Mouse (Mus musculus) myocyte (in vitro differentiated cells): ENCODE measurements around the gene Nhp2. TPM values are rescaled to one million over a fixed set of nuclear protein-coding genes. Genes with fewer than 3 reads are reported as not detected.

Experiments
- H3K27me3 ChIP-seq: one replicate; pipeline ENCODE4 v1.6.1; 2011; ENCODE audit not compliant: control insufficient read depth, insufficient read depth, insufficient read length
- H3K36me3 ChIP-seq: one replicate; pipeline ENCODE4 v1.6.1; 2011; ENCODE audit not compliant: control insufficient read depth, insufficient read depth
- H3K4me2 ChIP-seq: one replicate; pipeline ENCODE4 v1.6.1; 2011; ENCODE audit warnings: low read depth, control low read depth
- H3K4me3 ChIP-seq: one replicate; pipeline ENCODE4 v1.5.1; 2011; ENCODE audit warnings: mild to moderate bottlenecking, control low read depth, moderate library complexity
- H3K79me2 ChIP-seq: one replicate; pipeline ENCODE4 v1.6.1; 2011; ENCODE audit not compliant: control insufficient read depth, insufficient read depth
- H3ac ChIP-seq: one replicate; pipeline ENCODE4 v1.6.1; 2011; ENCODE audit not compliant: control insufficient read depth, insufficient read length
- CEBPB ChIP-seq: IDR thresholded peaks from 2 replicates; pipeline ENCODE4 v1.6.1; 2011; ENCODE audit warnings: mild to moderate bottlenecking, moderate library complexity; ENCODE audit not compliant: poor library complexity, insufficient read depth, severe bottlenecking
- E2F4 ChIP-seq: IDR thresholded peaks from one replicate; pipeline ENCODE4 v1.6.1; 2011; ENCODE audit warnings: mild to moderate bottlenecking, control low read depth, moderate library complexity; ENCODE audit not compliant: insufficient read depth
- MAX ChIP-seq: IDR thresholded peaks from one replicate; pipeline ENCODE4 v1.6.1; 2011; ENCODE audit warnings: low read depth, mild to moderate bottlenecking, control low read depth
- MYOD1 ChIP-seq, 3 experiments: IDR thresholded peaks; one replicate each; pipeline ENCODE4 v1.6.1; 2011; ENCODE audit warnings: control low read depth in 2 of 3, low read depth in 2 of 3, mild to moderate bottlenecking in 2 of 3, moderate library complexity in 1 of 3; ENCODE audit not compliant: insufficient read length in 2 of 3, control insufficient read depth in 1 of 3
- MYOG ChIP-seq, 3 experiments: IDR thresholded peaks; one replicate each; pipeline ENCODE4 v1.6.1; 2011; ENCODE audit warnings: control low read depth in 2 of 3, low read depth in 2 of 3, mild to moderate bottlenecking in 2 of 3; ENCODE audit not compliant: insufficient read length in 2 of 3, control insufficient read depth in 1 of 3, insufficient read depth in 1 of 3
- POLR2A ChIP-seq: IDR thresholded peaks from one replicate; pipeline ENCODE4 v1.6.1; 2011; ENCODE audit warnings: low read depth, mild to moderate bottlenecking, control low read depth, moderate library complexity; ENCODE audit not compliant: insufficient read length
- POLR2AphosphoS2 ChIP-seq: IDR thresholded peaks from one replicate; pipeline ENCODE4 v1.6.1; 2011; ENCODE audit warnings: low read depth, control low read depth; ENCODE audit not compliant: insufficient read length
- REST ChIP-seq: IDR thresholded peaks from one replicate; pipeline ENCODE4 v1.6.1; 2011; ENCODE audit warnings: mild to moderate bottlenecking, control low read depth, moderate library complexity; ENCODE audit not compliant: insufficient read depth, insufficient read length
- SRF ChIP-seq: IDR thresholded peaks from one replicate; pipeline ENCODE4 v1.6.1; 2011; ENCODE audit warnings: low read depth; ENCODE audit not compliant: control insufficient read depth, insufficient read length
- TCF12 ChIP-seq: IDR thresholded peaks from one replicate; pipeline ENCODE4 v1.6.1; 2011; ENCODE audit warnings: mild to moderate bottlenecking, control low read depth; ENCODE audit not compliant: poor library complexity, insufficient read depth, severe bottlenecking
- TCF3 ChIP-seq: IDR thresholded peaks from one replicate; pipeline ENCODE4 v1.6.1; 2011; ENCODE audit warnings: low read depth, control low read depth; ENCODE audit not compliant: insufficient read length
- USF1 ChIP-seq: IDR thresholded peaks from one replicate; pipeline ENCODE4 v1.6.1; 2011; ENCODE audit warnings: low read depth, mild to moderate bottlenecking, control low read depth, moderate library complexity
- polyA plus RNA-seq: library from polyadenylated mRNA; unstranded; fragments of >200 nt; fragmentation: generic; extraction: Trizol; gene quantifications from one replicate; pipeline ENCODE4 v1.2.1, GENCODE M21; 2012; ENCODE audit warnings: missing spikeins

The Nhp2 gene
- polyA plus RNA-seq, 1 experiment = 137 TPM

DNA sequence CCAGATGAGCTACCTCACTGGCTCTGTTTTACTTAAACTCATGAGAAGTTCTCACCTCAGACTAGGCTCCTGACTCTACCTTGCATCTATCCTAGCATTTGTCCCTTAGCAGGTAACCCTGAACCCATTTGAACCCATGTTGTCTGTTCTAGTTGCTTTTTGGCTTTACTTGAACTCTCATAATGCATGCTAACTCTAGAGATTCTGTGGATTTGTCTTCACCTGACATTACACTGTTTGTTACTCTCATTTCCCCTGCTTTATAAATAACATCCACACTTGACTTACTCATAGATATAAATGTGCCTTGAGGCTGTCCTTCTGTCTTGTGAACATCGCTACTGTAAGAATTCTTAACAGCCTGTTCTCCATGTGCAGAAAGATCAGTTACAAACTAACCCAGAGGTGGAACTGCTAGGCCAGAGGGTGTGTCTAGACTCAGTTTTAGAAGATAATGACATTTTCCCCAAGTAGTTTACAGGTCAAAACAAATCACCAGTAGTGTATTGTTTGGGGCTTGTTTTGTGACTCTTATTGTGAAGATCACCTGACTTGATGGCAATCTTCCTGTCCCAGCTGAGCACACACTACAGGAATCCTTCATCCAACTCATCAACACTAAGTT, 24.0 kb upstream of the Nhp2 start:
- Histone ChIP-seq H3K4me2 (no peak overlapping the region), H3ac (no peak overlapping the region), H3K27me3 (no peaks in the 10 kb centered on the region), H3K36me3 (peaks cover 88% of the 10 kb centered on the region), H3K79me2 (peaks cover 6% of the 10 kb centered on the region), H3K4me3 (no peak overlapping the region)
- no peak for TF ChIP-seq CEBPB
- no peak for TF ChIP-seq REST
- TF ChIP-seq POLR2AphosphoS2 = no peak
- TF ChIP-seq TCF3 = no peak
- no peak for TF ChIP-seq MAX
- TF ChIP-seq SRF = no peak
- no peak for TF ChIP-seq MYOD1 (IDR thresholded peaks at IDR 0.05; ENCODE audit: control insufficient read depth in 1 of 3, insufficient read length in 2 of 3, low read depth in 2 of 3)
- no peak for TF ChIP-seq E2F4
- TF ChIP-seq MYOG (IDR thresholded peaks at IDR 0.05; ENCODE audit: control insufficient read depth in 1 of 3, insufficient read depth in 1 of 3, insufficient read length in 2 of 3, low read depth in 2 of 3) = no peak
- TF ChIP-seq POLR2A = no peak
- TF ChIP-seq TCF12 = no peak

DNA sequence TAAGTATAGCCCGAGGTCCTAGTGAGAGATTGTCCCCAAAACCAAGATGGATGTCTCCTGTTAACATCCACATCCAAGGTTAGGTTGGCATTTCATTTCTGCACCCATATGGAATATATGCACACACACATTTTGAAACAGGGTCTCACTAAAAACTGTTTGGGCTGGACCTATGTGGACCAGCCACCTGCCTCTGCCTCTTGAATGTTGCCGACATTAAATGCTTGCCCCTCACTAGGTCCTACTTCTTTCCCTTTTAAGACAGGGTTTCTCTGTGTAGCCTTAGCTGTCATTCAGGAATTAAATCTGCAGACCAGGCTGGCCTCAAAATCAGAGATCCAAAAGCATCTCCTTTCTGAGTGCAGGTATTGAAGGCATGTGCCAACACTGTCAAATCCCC, 22.0 kb upstream of the Nhp2 start:
- Histone ChIP-seq H3K79me2 (peaks cover 20% of the 10 kb centered on the region), H3K4me3 (no peak overlapping the region), H3K4me2 (no peak overlapping the region), H3K36me3 (peaks cover 92% of the 10 kb centered on the region), H3ac (no peak overlapping the region), H3K27me3 (no peaks in the 10 kb centered on the region)
- TF ChIP-seq USF1 = no peak
- no peak for TF ChIP-seq POLR2AphosphoS2
- no peak for TF ChIP-seq POLR2A
- TF ChIP-seq TCF3 = no peak
- no peak for TF ChIP-seq MYOG (IDR thresholded peaks at IDR 0.05; ENCODE audit: control insufficient read depth in 1 of 3, insufficient read depth in 1 of 3, insufficient read length in 2 of 3, low read depth in 2 of 3)
- no peak for TF ChIP-seq SRF
- no peak for TF ChIP-seq MAX
- TF ChIP-seq CEBPB = no peak
- TF ChIP-seq REST = no peak
- TF ChIP-seq E2F4 = no peak
- no peak for TF ChIP-seq TCF12
- no peak for TF ChIP-seq MYOD1 (IDR thresholded peaks at IDR 0.05; ENCODE audit: control insufficient read depth in 1 of 3, insufficient read length in 2 of 3, low read depth in 2 of 3)

DNA sequence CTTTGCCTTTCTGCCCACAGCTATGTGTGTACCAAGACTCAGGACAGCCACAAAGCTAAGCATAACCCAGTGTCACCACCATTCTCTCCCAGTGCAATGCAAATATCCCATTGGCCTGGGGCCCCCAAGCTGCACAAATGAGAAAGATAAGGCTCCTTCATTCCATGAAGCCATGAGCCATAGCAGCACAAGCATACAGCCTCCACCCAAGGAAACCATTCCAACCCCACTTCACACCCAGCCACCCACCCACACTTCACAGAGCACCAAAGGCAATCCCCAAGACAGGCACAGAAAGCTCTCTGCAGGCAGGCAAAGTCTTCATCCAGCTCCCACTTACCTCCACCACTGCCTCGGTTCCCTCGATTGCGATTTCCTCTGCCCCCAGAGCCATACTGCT, 17.3 kb upstream of the Nhp2 start:
- Histone ChIP-seq H3K27me3 (no peaks in the 10 kb centered on the region), H3ac (no peak overlapping the region), H3K4me2 (no peak overlapping the region), H3K79me2 (peaks cover 58% of the 10 kb centered on the region), H3K36me3 (peaks cover 78% of the 10 kb centered on the region), H3K4me3 (no peak overlapping the region)
- TF ChIP-seq TCF3 (no peak), TCF12 (no peak), REST (no peak), POLR2AphosphoS2 (no peak), POLR2A (peak; percentile 19), MAX (no peak), USF1 (no peak), E2F4 (no peak)

- H3K36me3 ChIP-seq = peaks cover 46% of the 10 kb centered on the region
- H3ac ChIP-seq = peak overlapping the region; percentile 85
- peak overlapping the region; percentile 67 for H3K4me3 ChIP-seq
- TF ChIP-seq MAX = no peak
- TF ChIP-seq MYOD1 (IDR thresholded peaks at IDR 0.05; ENCODE audit: control insufficient read depth in 1 of 3, insufficient read length in 2 of 3, low read depth in 2 of 3) = no peak
- TF ChIP-seq SRF = no peak
- TF ChIP-seq E2F4 = peak; percentile 42
- TF ChIP-seq TCF12 = no peak
- TF ChIP-seq REST = no peak
- TF ChIP-seq MYOG (IDR thresholded peaks at IDR 0.05; ENCODE audit: control insufficient read depth in 1 of 3, insufficient read depth in 1 of 3, insufficient read length in 2 of 3, low read depth in 2 of 3) = peak in 1 of 3 experiments; percentile 16
- no peak for TF ChIP-seq USF1
- peak; percentile 56 for TF ChIP-seq POLR2AphosphoS2
- TF ChIP-seq POLR2A = peak; percentile 54
- peak overlapping the region; percentile 96 for H3K4me2 ChIP-seq
- no peaks in the 10 kb centered on the region for H3K27me3 ChIP-seq
- H3K79me2 ChIP-seq = peaks cover 53% of the 10 kb centered on the region
Measured at GRCm38 (mm10) chr11:51605602-51606446, 13.7 kb upstream of the Nhp2 start.
